Mouse (Mus musculus) adrenal gland, adult 18-20 months (tissue): ENCODE data around the gene Tmub2. TPM values are rescaled to one million over a fixed set of nuclear protein-coding genes. Genes with fewer than 3 reads are reported as not detected.
"Not testable (repeated sequence)": the region's sequence is repeated elsewhere in the genome, so short reads cannot be mapped to it uniquely, and the experiment has no call there.

Experiments
- DNase-seq, 2 experiments: peaks; one replicate each; pipeline ENCODE4 v3.0.0; 2021 to 2022; ENCODE audit warnings: low spot score in 2 of 2
- total RNA-seq, 2 experiments: library from RNA; stranded (reverse); gene quantifications; 1 replicate in 1 of 2; 2 replicates in 1 of 2; pipeline ENCODE4 v1.2.3; 2021

Gene Tmub2
- total RNA-seq, 2 experiments from 2014 or later: 43.3 to 55.3 TPM

DNA sequence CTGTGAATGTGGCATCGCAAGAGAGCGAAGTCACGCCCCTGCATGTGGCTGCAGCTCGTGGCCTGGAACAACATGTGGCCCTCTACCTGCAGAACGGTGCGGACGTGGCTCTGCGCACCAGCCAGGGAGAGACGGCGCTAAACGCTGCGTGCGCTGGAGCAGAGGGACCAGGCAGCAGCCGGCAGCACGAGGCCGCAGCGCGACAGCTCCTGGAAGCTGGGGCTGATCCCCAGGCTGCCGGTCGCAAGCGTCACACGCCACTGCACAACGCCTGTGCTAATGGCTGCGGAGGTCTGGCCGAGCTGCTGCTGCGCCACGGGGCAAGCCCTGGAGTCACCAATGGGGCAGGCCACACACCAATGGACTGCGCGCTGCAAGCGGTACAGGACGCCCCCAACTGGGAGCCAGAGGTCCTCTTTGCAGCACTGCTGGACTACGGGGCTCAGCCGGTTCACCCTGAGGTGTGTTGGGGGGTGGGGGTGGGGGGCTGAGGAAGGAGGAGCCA is 8.3 kb upstream of the Tmub2 start:
- DNase-seq: no peak

GRCm38 (mm10) chr11:102277754-102278153 is 7.0 kb upstream of the Tmub2 start:
- DNase-seq: no peak

GRCm38 (mm10) chr11:102279595-102279994 is 5.1 kb upstream of the Tmub2 start:
- no peak for DNase-seq

DNA sequence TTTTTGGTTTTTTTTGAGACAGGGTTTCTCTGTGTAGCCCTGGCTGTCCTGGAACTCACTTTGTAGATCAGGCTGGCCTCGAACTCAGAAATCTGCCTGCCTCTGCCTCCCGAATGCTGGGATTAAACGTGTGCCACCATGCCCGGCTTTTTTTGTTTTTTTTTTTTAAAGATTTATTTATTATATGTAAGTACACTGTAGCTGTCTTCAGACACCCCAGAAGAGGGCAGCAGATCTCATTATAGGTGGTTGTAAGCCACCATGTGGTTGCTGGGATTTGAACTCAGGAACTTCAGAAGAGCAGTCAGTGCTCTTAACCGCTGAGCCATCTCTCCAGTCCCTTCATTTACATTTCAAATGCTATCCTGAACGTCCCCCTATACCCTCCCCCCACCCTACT is 4.5 kb upstream of the Tmub2 start:
- not testable (repeated sequence) for DNase-seq

GRCm38 (mm10) chr11:102283922-102284321 is 809 bp upstream of the Tmub2 start:
- no peak for DNase-seq

DNA sequence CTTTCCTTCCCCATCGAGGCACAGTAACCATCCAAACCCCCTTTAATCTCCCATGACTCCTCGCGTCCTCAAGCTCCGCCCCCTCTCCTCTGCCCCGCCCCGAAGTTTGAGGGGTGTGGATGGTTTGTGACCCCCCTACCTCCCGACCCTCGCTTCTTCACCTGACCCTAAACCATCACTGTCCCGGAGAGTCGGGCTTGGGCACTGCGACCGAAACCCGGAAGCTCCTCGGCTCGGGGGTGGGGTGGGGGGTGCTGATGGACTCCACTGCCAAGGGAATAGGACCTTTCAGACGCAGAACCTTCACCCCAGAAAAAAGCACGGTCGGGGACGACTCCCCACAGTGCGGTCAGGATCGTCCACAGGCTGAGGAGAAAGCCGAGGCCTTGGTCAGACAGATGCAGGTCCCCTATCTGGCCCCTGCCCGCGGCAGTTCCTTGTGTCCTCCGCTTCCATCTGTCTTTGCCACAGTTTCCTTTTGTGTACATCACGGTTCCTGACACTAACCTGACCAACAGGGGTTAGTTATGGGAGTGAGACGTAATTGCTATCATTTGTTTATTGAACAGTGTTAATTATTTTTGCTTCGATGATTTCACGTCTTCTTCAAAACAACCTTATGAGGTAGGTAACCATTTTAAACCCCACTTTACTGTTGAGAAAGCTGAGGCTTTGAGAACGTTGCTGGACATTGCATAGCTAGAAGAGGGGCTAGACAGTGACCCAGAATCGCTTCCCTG is 534 bp downstream of the Tmub2 start:
- DNase-seq: no peak

DNA sequence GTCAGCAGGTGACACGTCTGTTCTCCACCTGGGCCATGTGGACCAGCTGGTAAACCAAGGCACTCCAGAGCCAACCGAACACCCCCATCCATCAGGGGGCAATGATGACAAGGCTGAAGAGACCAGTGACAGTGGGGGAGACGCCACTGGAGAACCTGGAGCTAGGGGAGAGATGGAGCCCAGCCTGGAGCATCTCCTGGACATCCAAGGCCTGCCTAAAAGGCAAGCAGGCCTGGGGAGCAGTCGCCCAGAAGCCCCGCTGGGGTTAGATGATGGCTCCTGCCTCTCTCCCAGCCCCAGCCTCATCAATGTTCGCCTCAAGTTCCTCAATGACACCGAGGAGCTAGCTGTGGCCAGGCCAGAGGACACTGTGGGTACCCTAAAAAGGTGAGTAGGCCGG is 2.8 kb downstream of the Tmub2 start:
- DNase-seq: no peak

DNA sequence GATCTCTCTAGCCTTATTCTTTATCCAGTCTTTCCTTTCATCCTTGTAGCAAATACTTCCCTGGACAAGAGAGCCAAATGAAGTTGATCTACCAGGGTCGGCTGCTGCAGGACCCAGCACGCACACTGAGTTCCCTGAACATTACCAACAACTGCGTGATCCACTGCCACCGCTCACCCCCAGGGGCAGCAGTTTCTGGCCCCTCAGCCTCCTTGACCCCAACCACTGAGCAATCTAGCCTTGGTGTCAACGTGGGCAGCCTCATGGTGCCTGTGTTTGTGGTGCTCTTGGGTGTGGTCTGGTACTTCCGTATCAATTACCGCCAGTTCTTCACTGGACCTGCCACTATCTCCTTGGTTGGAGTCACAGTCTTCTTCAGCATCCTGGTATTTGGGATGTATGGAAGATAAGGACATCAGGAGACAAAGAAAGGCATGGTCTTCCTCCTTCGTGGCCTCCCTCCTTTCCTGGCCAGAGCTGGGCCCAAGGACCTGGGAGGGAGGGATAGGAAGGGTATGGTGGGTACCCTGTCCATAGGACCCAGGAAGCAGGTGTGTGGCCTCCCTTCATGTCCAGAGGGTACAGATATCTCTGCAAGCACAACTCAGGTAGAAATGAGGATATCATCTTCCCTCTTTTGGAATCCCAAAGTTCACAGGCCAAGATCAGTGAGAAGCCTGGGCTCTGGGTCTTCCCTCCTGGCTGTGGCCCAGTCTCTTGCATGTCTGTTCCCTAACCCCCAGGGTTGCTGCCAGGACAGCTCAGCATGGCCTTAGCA is 3.5 kb downstream of the Tmub2 start:
- no peak for DNase-seq

DNA sequence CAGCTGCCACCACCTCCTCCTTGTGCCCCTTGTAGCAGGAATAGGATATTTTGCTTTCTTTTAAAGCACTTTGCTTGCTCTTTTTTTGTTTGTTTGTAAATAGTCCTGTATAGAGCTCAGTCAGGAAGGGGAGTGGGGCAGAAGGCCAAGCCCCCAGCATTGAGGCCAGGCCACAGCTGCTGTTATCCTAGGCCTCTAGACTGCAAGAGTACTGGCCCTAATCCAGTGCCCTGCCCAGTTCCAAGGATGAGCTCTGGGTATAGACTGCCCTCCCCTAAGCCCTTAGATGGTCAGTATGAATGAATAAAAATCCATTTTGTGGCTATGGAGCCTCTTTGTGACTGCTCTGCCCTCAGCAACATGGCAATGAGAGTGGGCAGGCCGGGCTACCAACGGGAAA is 4.2 kb downstream of the Tmub2 start:
- no peak for DNase-seq

DNA sequence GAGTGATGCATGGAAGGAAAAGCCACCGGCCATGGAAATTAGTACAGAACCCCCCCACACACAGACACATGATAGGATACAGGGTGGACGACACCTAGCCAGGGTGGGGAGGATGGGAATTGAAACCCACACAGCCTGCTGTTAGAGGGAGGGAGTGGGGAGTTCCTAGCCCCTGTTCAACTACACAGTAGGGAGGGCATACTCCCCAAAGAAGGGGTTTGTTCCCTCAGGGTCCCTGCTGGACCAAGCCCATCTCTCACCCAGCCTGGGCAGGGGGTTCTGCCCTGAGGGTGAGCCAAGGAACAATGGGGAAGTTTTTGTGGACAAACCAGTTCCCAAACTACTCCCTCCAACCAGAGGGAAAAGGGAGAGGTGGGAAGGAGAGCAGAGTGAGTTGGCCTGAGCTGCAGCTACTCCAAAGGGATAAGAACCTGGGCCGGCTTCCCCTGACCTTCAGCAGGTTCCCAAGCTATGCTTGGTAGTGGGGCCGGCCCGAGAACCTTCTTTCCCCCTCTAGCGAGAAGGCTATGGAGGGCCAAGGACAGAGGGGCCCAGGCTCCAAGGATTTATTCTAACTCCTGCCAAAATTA is 4.9 kb downstream of the Tmub2 start:
- DNase-seq: no peak

DNA sequence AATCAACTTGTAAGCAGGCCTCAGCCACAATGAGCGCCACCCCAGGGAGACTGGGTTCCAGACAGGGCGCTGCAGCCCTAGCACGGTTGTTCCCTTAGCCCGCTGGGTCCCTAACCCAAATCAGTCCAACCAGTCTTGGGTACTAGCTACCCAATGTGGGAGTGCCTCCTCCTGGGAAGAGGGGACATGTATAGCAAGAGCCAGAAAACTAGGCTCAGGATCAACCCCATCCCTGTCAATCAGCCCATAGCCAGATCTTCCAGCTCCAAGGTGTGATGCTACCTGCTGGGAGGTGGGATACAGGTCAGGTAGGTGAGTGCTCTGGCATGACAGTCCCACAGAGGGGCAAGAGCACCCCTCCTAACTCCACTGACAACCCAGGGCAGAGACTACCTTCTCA is 5.4 kb downstream of the Tmub2 start:
- DNase-seq: no peak

GRCm38 (mm10) chr11:102291051-102291535 is 6.4 kb downstream of the Tmub2 start:
- DNase-seq: no peak

DNA sequence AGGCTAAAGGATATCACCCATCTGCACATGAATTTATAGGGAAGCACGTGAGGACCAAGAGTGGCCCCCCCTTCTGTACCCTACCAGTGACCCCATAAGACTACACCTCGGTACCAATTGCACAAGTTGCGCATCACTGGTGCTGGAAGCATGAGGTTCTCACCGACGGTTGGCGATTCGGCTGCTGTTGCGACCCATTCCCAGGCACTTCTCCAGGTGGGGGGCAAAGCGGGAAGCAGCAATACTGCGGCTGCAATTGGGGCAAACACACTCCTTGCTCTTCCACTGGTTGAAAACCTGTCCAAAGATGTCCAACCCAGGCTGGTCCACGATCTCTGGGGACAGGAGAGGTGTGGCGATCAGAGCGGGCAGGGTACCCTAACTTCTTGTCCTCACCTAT is 9.2 kb downstream of the Tmub2 start:
- no peak for DNase-seq

DNA sequence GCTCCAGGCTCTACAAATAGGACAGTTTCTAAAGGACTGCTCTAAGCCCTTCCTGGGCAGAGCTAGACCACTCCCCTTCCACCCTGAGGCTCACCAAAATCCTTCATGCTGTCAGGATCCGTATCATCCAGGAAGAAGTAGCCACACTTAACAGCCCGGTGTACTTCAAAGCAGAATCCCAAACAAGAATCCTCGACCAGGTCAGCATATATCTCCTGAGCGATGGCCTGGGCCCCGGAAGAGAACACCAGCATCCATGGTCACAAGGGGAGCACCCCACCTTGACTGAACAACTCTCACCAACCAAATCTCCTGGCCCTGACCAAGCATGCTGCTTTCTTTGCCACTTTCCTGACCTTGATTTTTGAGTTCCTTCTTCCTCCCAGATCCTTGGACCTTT is 9.7 kb downstream of the Tmub2 start:
- no peak for DNase-seq

DNA sequence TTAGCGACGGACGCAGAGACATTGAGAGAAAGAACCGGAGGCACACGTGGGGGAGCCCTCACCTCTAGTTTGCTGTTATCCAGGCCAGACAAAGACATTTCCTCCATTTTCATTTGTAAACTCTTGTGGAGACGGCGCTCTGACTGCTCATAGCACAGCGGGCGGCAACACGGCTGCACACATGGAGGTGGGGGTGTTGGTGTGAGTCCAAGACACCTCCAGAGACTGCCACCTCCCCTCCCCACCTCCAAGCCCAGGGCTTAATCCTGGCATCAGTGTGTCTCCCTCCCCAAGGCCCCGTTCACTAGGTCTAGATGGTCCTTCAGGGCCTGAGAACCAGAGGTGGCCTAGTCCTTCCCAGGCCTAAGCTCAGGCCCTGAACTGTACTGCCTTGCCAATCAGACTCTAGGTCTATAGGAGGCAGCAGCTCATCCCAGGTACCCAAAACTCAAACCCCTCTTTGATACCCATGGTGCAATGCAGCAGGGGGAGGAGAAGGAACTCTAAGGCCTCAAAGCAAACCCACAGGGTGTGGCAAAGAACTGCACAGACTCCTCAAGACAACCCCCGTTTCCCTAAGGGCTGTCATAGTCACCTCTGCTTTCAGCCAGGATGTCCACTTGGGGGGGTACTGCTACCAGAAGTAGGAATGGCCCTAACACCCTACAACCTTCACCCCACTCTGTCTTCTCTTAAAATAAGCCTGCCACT is 10.3 kb downstream of the Tmub2 start:
- no peak for DNase-seq

- DNase-seq: peak; percentile 62
Measured at GRCm38 (mm10) chr11:102295598-102296471, 11.1 kb downstream of the Tmub2 start.

DNA sequence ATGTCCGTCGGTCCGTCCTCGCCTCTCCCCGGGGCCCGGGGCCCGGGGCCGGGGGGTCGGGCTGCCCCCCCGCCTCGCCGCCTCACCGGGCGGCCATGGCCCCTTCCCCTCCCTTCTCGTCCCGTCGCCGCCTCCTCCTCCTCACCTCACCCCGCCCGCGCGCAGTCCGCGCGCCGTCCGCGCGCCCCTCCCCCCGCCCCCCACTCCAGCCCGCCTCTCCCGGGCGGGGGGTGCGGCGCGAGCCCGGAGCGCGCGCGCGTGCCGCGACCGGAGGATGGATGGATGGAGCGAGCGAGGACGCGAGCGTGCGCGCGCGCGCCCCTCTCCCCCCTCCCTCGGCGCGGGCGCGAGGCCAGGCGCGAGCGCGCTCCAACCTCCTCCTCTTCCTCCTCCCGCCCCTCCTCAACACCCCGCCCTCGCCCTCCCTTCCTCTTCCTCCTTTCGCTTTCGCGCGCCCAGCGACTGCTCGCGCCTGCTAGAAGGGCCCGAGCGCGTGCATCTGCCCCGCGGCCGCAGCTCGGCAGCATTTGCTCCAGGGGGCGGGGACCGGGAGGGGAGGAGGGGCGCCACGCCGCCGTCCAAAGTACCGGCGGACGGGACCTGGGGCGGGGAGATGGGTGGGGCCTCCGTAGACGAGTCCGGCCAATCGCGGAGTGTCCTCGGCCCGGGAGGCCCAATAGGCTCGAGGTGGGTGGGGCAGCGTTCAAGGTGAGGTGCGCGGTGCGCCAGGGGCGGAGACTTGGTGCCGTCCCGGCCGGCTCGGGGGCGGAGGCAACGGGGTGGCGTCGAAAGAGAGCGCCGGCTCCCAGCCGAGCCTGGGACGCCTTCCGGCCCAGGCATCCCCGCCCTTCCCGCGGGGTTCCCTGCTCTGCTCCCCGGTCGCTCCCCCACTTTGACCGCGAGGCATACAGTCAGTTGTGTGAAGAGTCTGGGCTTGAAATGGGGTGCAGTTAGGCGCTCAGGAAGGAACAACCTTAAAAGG is 12.1 kb downstream of the Tmub2 start, which contains the start of gene Atxn7l3:
TSS of gene Atxn7l3 (minus strand) at position 141 of the 982 bp plus-strand sequence.
- DNase-seq: peak; percentile 97

DNA sequence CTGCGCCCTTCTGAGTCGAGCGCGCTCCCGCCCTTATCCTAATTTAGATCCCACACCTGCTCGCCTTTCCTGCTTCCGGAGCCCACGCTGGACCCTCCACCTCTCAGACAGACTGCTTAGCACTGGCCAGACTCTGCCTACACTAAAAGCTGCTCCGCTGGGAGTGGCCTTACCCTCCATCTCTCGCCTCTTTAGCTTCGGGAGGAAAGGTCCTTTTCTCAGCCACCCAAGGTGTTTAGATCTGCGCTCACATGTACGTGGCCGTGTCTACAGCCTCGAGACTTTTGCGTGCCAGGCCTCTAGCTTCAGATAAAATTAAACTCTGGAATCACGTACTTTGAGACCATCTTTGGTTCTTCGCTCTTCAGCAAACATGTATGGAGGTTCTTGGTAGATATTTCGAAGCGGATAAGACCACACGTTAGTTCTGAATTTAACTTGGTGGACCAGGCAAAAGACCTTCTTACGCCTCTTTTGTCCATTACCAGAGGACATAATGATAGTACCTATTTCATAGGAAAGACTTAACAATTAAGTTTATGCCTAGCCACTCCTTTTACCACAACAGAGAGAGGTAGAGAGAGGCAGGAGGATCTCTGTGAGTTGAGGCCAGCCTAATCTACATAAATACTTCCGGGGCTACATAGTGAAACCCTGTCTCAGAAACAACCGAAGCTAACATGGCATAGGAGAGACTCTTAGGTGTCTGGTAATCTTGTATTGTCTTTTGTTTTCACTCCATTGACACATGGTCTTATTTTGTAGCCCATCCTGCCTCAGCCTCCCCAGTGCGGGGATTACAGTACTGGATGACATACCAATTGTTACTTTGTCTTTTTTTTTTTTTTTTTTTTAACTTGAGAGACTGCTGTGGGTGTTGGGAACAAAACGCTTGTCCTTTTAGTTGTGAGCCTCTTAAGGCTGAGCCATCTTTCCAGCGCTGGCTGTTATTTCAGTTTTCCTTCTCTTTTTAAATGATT is 13.1 kb downstream of the Tmub2 start:
- no peak for DNase-seq
